Mouse (Mus musculus) MEL (cell line): Measurements from ENCODE around the gene Ttc41. TPM values are rescaled to one million over a fixed set of nuclear protein-coding genes. Genes with fewer than 3 reads are reported as not detected.

Experiments used
- DNase-seq: peaks from one replicate; pipeline ENCODE4 v3.0.0; 2011; ENCODE audit warnings: low read depth, low spot score
- H3K27ac ChIP-seq: 2 replicates; pipeline ENCODE4 v1.5.1; 2012; ENCODE audit warnings: low read depth, mild to moderate bottlenecking, control low read depth, low read length, moderate library complexity; ENCODE audit not compliant: control insufficient read depth
- H3K27me3 ChIP-seq, 2 experiments: fragments of 150-350 bp in 1 of 2; sonication (generic) in 1 of 2; 2 replicates each; pipeline ENCODE4 v1.6.1; 2012; ENCODE audit warnings: low read length in 2 of 2, mild to moderate bottlenecking in 2 of 2, improper control_type of control experiment in 1 of 2, moderate library complexity in 1 of 2; ENCODE audit not compliant: insufficient read depth in 2 of 2, control insufficient read depth in 1 of 2
- H3K36me3 ChIP-seq, 2 experiments: 2 replicates each; pipeline ENCODE4 v1.6.1; 2012 to 2014; ENCODE audit warnings: low read length in 2 of 2, improper control_type of control experiment in 1 of 2, inconsistent platforms in 1 of 2, mild to moderate bottlenecking in 1 of 2; ENCODE audit not compliant: insufficient read depth in 2 of 2, control insufficient read depth in 1 of 2
- H3K4me1 ChIP-seq, 2 experiments: fragments of 150-350 bp in 1 of 2; sonication (generic) in 1 of 2; 2 replicates each; pipeline ENCODE4 v1.6.1; 2012; ENCODE audit warnings: low read length in 2 of 2, improper control_type of control experiment in 1 of 2, mild to moderate bottlenecking in 1 of 2; ENCODE audit not compliant: insufficient read depth in 2 of 2, control insufficient read depth in 1 of 2
- H3K4me3 ChIP-seq, 2 experiments: fragments of 150-350 bp in 1 of 2; sonication (generic) in 1 of 2; 2 replicates each; pipeline ENCODE4 v1.5.1; 2012; ENCODE audit warnings: low read depth in 2 of 2, low read length in 2 of 2, mild to moderate bottlenecking in 2 of 2, moderate library complexity in 2 of 2, control low read depth in 1 of 2, improper control_type of control experiment in 1 of 2; ENCODE audit not compliant: control insufficient read depth in 1 of 2, insufficient read depth in 1 of 2
- H3K79me2 ChIP-seq: 2 replicates; pipeline ENCODE4 v1.6.1; 2012; ENCODE audit warnings: mild to moderate bottlenecking, low read length, moderate library complexity; ENCODE audit not compliant: control insufficient read depth, poor library complexity, insufficient read depth
- H3K9ac ChIP-seq: 2 replicates; pipeline ENCODE4 v1.6.1; 2012; ENCODE audit warnings: low read depth, mild to moderate bottlenecking, control low read depth, low read length, moderate library complexity; ENCODE audit not compliant: control insufficient read depth, poor library complexity, severe bottlenecking
- H3K9me3 ChIP-seq: fragments of 150-350 bp; sonication (generic); replicated peaks from 2 replicates; pipeline ENCODE4 v1.6.1; 2012; ENCODE audit warnings: mild to moderate bottlenecking, low read length, improper control_type of control experiment, moderate library complexity; ENCODE audit not compliant: insufficient read depth
- BHLHE40 ChIP-seq: IDR thresholded peaks from 2 replicates; pipeline ENCODE4 v1.6.1; 2012; ENCODE audit warnings: low read depth, mild to moderate bottlenecking, inconsistent platforms, low read length, improper control_type of control experiment, borderline replicate concordance
- EP300 ChIP-seq, 2 experiments: IDR thresholded peaks; 2 replicates each; pipeline ENCODE4 v1.6.1; 2011; ENCODE audit warnings: improper control_type of control experiment in 2 of 2, low read length in 2 of 2, low read depth in 1 of 2, mild to moderate bottlenecking in 1 of 2
- MAFK ChIP-seq: IDR thresholded peaks from 2 replicates; pipeline ENCODE4 v1.6.1; 2011; ENCODE audit warnings: low read depth, mild to moderate bottlenecking, low read length, improper control_type of control experiment, borderline replicate concordance
- MEF2A ChIP-seq: IDR thresholded peaks from 2 replicates; pipeline ENCODE4 v1.6.1; 2014; ENCODE audit warnings: low read depth, mild to moderate bottlenecking, inconsistent platforms, low read length, improper control_type of control experiment; ENCODE audit not compliant: poor library complexity, insufficient replicate concordance, severe bottlenecking; ENCODE audit errors: extremely low read depth
- MXI1 ChIP-seq: IDR thresholded peaks from 2 replicates; pipeline ENCODE4 v1.6.1; 2011; ENCODE audit warnings: mild to moderate bottlenecking, low read depth, low read length, improper control_type of control experiment
- MYC ChIP-seq: IDR thresholded peaks from 2 replicates; pipeline ENCODE4 v1.6.1; 2011; ENCODE audit warnings: low read depth, mild to moderate bottlenecking, low read length, improper control_type of control experiment, moderate library complexity
- NELFE ChIP-seq: IDR thresholded peaks from 2 replicates; pipeline ENCODE4 v1.6.1; 2011; ENCODE audit warnings: low read depth, low read length, improper control_type of control experiment
- POLR2AphosphoS2 ChIP-seq: IDR thresholded peaks from 2 replicates; pipeline ENCODE4 v1.6.1; 2011; ENCODE audit warnings: low read length, improper control_type of control experiment
- POLR2AphosphoS5 ChIP-seq: IDR thresholded peaks from 2 replicates; pipeline ENCODE4 v1.6.1; 2012; ENCODE audit warnings: low read depth, borderline replicate concordance, mild to moderate bottlenecking, inconsistent platforms, low read length, moderate library complexity, mixed read lengths
- RAD21 ChIP-seq: IDR thresholded peaks from 2 replicates; pipeline ENCODE4 v1.6.1; 2011; ENCODE audit warnings: mild to moderate bottlenecking, low read depth, low read length, improper control_type of control experiment
- RCOR1 ChIP-seq: IDR thresholded peaks from 2 replicates; pipeline ENCODE4 v1.6.1; 2012; ENCODE audit warnings: low read depth, mild to moderate bottlenecking, inconsistent platforms, low read length, improper control_type of control experiment
- TAL1 ChIP-seq: IDR thresholded peaks from 2 replicates; pipeline ENCODE4 v1.6.1; 2012; ENCODE audit warnings: mild to moderate bottlenecking, inconsistent platforms, low read length, moderate library complexity, mixed read lengths
- TBP ChIP-seq: IDR thresholded peaks from 2 replicates; pipeline ENCODE4 v1.8.0; 2011; ENCODE audit warnings: low read depth, low read length, improper control_type of control experiment
- TCF12 ChIP-seq: IDR thresholded peaks from 2 replicates; pipeline ENCODE4 v1.6.1; 2014; ENCODE audit warnings: low read depth, mild to moderate bottlenecking, inconsistent platforms, low read length, improper control_type of control experiment, moderate library complexity
- UBTF ChIP-seq: IDR thresholded peaks from 2 replicates; pipeline ENCODE4 v1.6.1; 2012; ENCODE audit warnings: low read depth, mild to moderate bottlenecking, inconsistent platforms, low read length, improper control_type of control experiment, moderate library complexity, borderline replicate concordance; ENCODE audit not compliant: insufficient read depth
- USF1 ChIP-seq: IDR thresholded peaks from 2 replicates; pipeline ENCODE4 v1.6.1; 2014; ENCODE audit warnings: low read depth, mild to moderate bottlenecking, inconsistent platforms, low read length, improper control_type of control experiment, moderate library complexity
- USF2 ChIP-seq, 2 experiments: IDR thresholded peaks; 2 replicates each; pipeline ENCODE4 v1.6.1; 2011 to 2012; ENCODE audit warnings: improper control_type of control experiment in 2 of 2, low read length in 2 of 2, borderline replicate concordance in 1 of 2, inconsistent platforms in 1 of 2, low read depth in 1 of 2, mild to moderate bottlenecking in 1 of 2; ENCODE audit not compliant: insufficient read depth in 1 of 2
- ZC3H11A ChIP-seq: IDR thresholded peaks from 2 replicates; pipeline ENCODE4 v1.6.1; 2012; ENCODE audit warnings: low read depth, mild to moderate bottlenecking, inconsistent platforms, low read length, improper control_type of control experiment
- ZKSCAN1 ChIP-seq: IDR thresholded peaks from 2 replicates; pipeline ENCODE4 v1.6.1; 2012; ENCODE audit warnings: low read depth, mild to moderate bottlenecking, inconsistent platforms, low read length, improper control_type of control experiment, moderate library complexity
- polyA plus RNA-seq, 2 experiments: library from polyadenylated mRNA; stranded (reverse) in 1 of 2; unstranded in 1 of 2; fragments of >175 nt in 1 of 2; fragments of >200 nt in 1 of 2; gene quantifications; 2 replicates each; pipeline versions ENCODE4 v1.2.1 to v1.2.4; 2012; ENCODE audit warnings: low replicate concordance in 2 of 2, low read depth in 1 of 2; ENCODE audit not compliant: insufficient read length in 2 of 2, insufficient read depth in 1 of 2, missing spikeins in 1 of 2
- total RNA-seq: library from RNA; depleted of rRNA; stranded (reverse); fragments of 300-350 nt; gene quantifications from 2 replicates; pipeline ENCODE4 v1.2.3, GENCODE M21; 2012

The Ttc41 gene
- total and polyA plus RNA-seq, 3 experiments, result 1.0 to 2.1 TPM; not detected in 1

DNA sequence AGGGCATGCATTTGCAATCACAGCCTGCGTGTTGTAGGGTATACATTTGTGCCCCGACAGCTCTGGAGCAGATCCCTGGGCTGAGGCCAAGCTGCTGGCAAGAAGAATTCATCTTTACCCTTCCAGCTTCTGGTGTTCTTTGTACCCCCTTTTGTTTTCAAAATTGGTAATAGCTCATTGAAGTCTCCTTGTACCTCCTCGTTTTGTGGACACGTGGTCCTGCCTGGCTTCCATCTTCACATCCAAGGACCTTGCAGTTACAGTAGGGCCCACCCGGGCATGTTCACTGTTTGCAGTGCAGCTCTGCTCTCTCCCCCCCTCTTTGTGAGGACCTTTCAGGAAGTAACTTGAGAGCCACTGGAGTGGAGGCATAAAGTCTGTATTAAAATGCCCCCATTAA lies 82.6 kb downstream of the Ttc41 start:
- Histone ChIP-seq H3K4me1 (no peaks in the 10 kb centered on the region), H3K4me3 (no peak overlapping the region), H3K27ac (no peak overlapping the region), H3K36me3 (no peaks in the 10 kb centered on the region; a peak in 1 of 4 replicates), H3K9me3 (no peaks in the 10 kb centered on the region), H3K27me3 (no peaks in the 10 kb centered on the region), H3K9ac (no peak overlapping the region), H3K79me2 (peaks cover 60% of the 10 kb centered on the region)
- no peak for DNase-seq
- TF ChIP-seq RAD21 (no peak), MEF2A (no peak), MXI1 (no peak)

DNA sequence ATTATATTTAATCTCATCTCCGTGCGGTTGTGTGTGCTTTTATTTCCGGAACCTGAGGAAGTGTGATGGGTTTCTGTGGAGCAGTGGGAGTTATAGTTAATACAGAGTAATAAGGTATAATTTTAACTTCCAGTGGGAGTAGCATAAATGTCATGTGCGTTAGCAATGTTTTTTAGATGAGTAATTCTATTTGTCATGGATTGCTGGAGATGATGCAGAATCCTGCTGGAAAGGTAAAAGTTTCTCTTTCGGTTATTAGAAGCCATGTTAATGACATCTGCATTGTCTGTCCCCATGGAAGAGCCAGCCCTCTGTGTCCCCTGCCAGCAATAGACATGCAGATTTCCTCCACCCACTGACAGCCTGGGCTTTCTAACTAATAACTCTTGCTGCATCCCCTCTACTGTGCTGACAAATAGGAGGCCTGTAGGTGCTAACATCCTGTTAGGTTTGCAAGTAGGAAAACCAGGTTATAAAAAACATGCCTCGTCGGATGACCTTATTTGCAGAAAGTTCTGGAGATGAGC lies 83.6 kb downstream of the Ttc41 start:
- Histone ChIP-seq H3K36me3 (no peaks in the 10 kb centered on the region), H3K27me3 (no peaks in the 10 kb centered on the region), H3K27ac (no peak overlapping the region), H3K4me1 (no peaks in the 10 kb centered on the region), H3K79me2 (peaks cover 61% of the 10 kb centered on the region), H3K4me3 (no peak overlapping the region), H3K9me3 (no peaks in the 10 kb centered on the region), H3K9ac (no peak overlapping the region)
- DNase-seq, result no peak
- TF ChIP-seq TAL1 (no peak), TCF12 (no peak), ZC3H11A (no peak), USF1 (no peak), RCOR1 (no peak), POLR2AphosphoS5 (no peak), MAFK (no peak), BHLHE40 (no peak), MYC (no peak), UBTF (no peak), ZKSCAN1 (no peak), POLR2AphosphoS2 (no peak), NELFE (no peak), USF2 (IDR thresholded peaks at IDR 0.05; ENCODE audit: borderline replicate concordance in 1 of 2, insufficient read depth in 1 of 2, low read depth in 1 of 2, low read length in 2 of 2) (no peak), EP300 (IDR thresholded peaks at IDR 0.05; ENCODE audit: low read depth in 1 of 2, low read length in 2 of 2) (no peak), TBP (no peak)
